ENCODE assay signal across 8 mouse cellular contexts in the genomic region with DNA sequence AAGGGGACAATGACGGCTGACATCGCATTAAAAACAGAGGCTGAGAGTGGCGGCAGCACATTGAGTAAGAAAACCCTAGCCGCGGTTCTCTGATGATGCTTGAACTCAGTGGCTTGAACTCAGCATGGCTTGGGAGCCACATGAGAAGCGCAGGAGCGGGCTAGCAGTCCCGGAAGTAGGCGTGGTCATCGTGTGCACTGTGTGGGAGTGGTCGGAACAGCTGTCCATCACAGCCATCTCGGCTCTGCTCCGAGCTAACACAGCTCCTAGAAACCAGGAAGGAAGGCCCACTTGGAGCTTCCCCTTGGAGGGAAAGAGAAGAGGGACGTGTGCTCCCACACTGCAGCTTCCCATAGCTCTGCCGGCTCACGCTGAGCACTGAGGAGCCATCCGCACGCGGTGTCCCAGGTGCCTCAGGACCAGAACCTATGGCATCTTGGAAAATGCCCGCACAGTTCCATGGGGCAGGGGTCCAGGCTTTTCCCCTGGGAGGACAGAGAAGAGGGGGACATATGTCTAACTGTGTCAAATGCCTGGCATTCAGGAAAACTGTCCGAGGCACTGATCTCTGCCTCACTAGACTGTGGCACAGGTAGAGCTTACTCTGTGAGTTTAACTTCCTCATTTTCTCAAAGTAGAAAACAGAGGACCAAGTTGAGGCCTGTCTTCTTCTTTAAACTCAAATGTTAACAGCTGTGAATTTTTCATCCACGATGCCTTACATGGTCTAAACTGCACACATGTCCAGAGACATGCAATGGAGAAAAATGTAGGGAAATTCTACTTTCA. TPM values are rescaled to one million over a fixed set of nuclear protein-coding genes. Genes with fewer than 3 reads are reported as not detected.
DNase-seq lines count a peak whose midpoint lies in the region; ATAC-seq and TF ChIP-seq lines count a peak whose summit lies in the region.

No protein-coding gene starts in this region.

- peak; percentile 60; the same call in 1 of the 2 replicates for ATAC-seq in forebrain, postnatal 0 days
- peak; percentile 90 for ATAC-seq in limb, embryonic 13.5 days (ENCODE audit: low FRiP score, low read depth)
- ATAC-seq in midbrain, embryonic 14.5 days (ENCODE audit: low FRiP score, low TSS enrichment), result peak; percentile 84

- no peak overlapping the region for H3K27ac ChIP-seq in forebrain, postnatal 0 days (ENCODE audit: low read depth, low read length)
- no peak overlapping the region for H3K27ac ChIP-seq in limb, embryonic 13.5 days
- H3K27ac ChIP-seq in midbrain, embryonic 14.5 days (replicated peaks; ENCODE audit: low read depth, low read length), result peak overlapping the region; percentile 10; the same call in 1 of the 2 replicates

- no peak overlapping the region for H3K9ac ChIP-seq in forebrain, postnatal 0 days
- no peak overlapping the region for H3K9ac ChIP-seq in limb, embryonic 13.5 days
- no peak overlapping the region for H3K9ac ChIP-seq in midbrain, embryonic 14.5 days (replicated peaks; ENCODE audit: low read length)

- intact Hi-C loops in left cerebral cortex, postnatal 14 days (cut with DNase I), result no loop called here
- intact Hi-C loops in left cerebral cortex, postnatal 25 days (cut with DNase I), result no loop called here

- H3K4me1 ChIP-seq in forebrain, postnatal 0 days (ENCODE audit: insufficient read depth), result no peaks in the 10 kb centered on the region
- peaks cover 4% of the 10 kb centered on the region; the same call in 1 of the 2 replicates for H3K4me1 ChIP-seq in limb, embryonic 13.5 days
- no peaks in the 10 kb centered on the region for H3K4me1 ChIP-seq in midbrain, embryonic 14.5 days (ENCODE audit: control insufficient read depth, insufficient read depth, low read length)

- no peaks in the 10 kb centered on the region for H3K27me3 ChIP-seq in forebrain, postnatal 0 days (ENCODE audit: insufficient read depth, low read length)
- no peaks in the 10 kb centered on the region for H3K27me3 ChIP-seq in limb, embryonic 13.5 days
- no peaks in the 10 kb centered on the region for H3K27me3 ChIP-seq in midbrain, embryonic 14.5 days (ENCODE audit: control insufficient read depth, insufficient read depth, low read length)

- DNase-seq in thymus, postnatal 4 days, result peak; percentile 71
- no peak for DNase-seq in thymus, postnatal 36 days
- DNase-seq in forebrain, postnatal 0 days, result no peak
- DNase-seq in midbrain, embryonic 14.5 days, result peak; percentile 80
- DNase-seq in frontal cortex, postnatal 14 days (ENCODE audit: low spot score in 2 of 2), result no peak
- no peak for DNase-seq in left cerebral cortex, postnatal 14 days (ENCODE audit: low spot score in 2 of 2)
- DNase-seq in left cerebral cortex, postnatal 25 days (ENCODE audit: low spot score in 2 of 2), result no peak

- H3K4me3 ChIP-seq in forebrain, postnatal 0 days (ENCODE audit: low read depth, low read length), result no peak overlapping the region
- H3K4me3 ChIP-seq in limb, embryonic 13.5 days, result no peak overlapping the region
- H3K4me3 ChIP-seq in midbrain, embryonic 14.5 days (replicated peaks; ENCODE audit: low read depth, low read length), result peak overlapping the region; percentile 7; the same call in 1 of the 2 replicates

- 40% methylated on average over 22 of the region's 22 CpGs for WGBS in forebrain, postnatal 0 days
- 42% methylated on average over 22 of the region's 22 CpGs for WGBS in limb, embryonic 13.5 days
- whole genome bisulfite sequencing in midbrain, embryonic 14.5 days, result 26% methylated on average over 22 of the region's 22 CpGs

- peaks cover 44% of the 10 kb centered on the region for H3K36me3 ChIP-seq in forebrain, postnatal 0 days (ENCODE audit: insufficient read depth)
- H3K36me3 ChIP-seq in limb, embryonic 13.5 days, result peaks cover 65% of the 10 kb centered on the region
- peaks cover 28% of the 10 kb centered on the region for H3K36me3 ChIP-seq in midbrain, embryonic 14.5 days (ENCODE audit: control insufficient read depth, insufficient read depth, low read length)

- H3K9me3 ChIP-seq in forebrain, postnatal 0 days (ENCODE audit: low read length), result no peaks in the 10 kb centered on the region
- peaks cover 3% of the 10 kb centered on the region; the same call in 1 of the 2 replicates for H3K9me3 ChIP-seq in limb, embryonic 13.5 days
- no peaks in the 10 kb centered on the region for H3K9me3 ChIP-seq in midbrain, embryonic 14.5 days (ENCODE audit: control insufficient read depth, low read length)

- TF ChIP-seq CTCF in forebrain, postnatal 0 days (IDR thresholded peaks at IDR 0.05; ENCODE audit: low read depth), result no peak

- H3K4me2 ChIP-seq in forebrain, postnatal 0 days (ENCODE audit: low read depth), result no peak overlapping the region
- H3K4me2 ChIP-seq in limb, embryonic 13.5 days (replicated peaks), result peak overlapping the region; percentile 41
- peak overlapping the region; percentile 39 for H3K4me2 ChIP-seq in midbrain, embryonic 14.5 days (ENCODE audit: low read length)

RNA-seq across cellular contexts. Expression of a gene that starts 43.1 kb away (rescaled TPM):
- total RNA-seq in forebrain, postnatal 0 days (2014; rRNA removed), result 45.0 and 47.9 TPM in 2 replicates
- 18.0 and 24.0 TPM in 2 replicates for polyA plus RNA-seq in forebrain, postnatal 0 days (2015; fragmentation: Nextera tagmentation; extraction: Ambion mirVana)
- polyA plus RNA-seq in limb, embryonic 13.5 days (2015; fragmentation: Nextera tagmentation; extraction: Ambion mirVana), result 16.9 and 21.0 TPM in 2 replicates
- polyA plus RNA-seq in midbrain, embryonic 14.5 days (2014; fragmentation: Nextera tagmentation; extraction: Ambion mirVana), result 30.9 and 42.8 TPM in 2 replicates
- 10 to 100 TPM; 55.4 to 56.9 TPM for total RNA-seq in left cerebral cortex, postnatal 14 days (2021)
- 10 to 100 TPM; 67.0 to 73.5 TPM for total RNA-seq in left cerebral cortex, postnatal 25 days (2021)

Comparison
In these comparisons a context has a peak if more than half of its experiments do, and no peak if none do; other contexts are left out.
1. DNase-seq: peak in thymus, postnatal 4 days (single experiment) and midbrain, embryonic 14.5 days (single experiment); none in thymus, postnatal 36 days (0 of 2), forebrain, postnatal 0 days (single experiment), frontal cortex, postnatal 14 days (0 of 2), left cerebral cortex, postnatal 14 days (0 of 2) and left cerebral cortex, postnatal 25 days (0 of 2).
2. Peak in every context shown above with its lines, with median percentiles within 50 percentile points of each other: ATAC-seq.